Mouse (Mus musculus) frontal cortex, postnatal 10 days (tissue): ENCODE data around the gene Pus1.
"Not testable (repeated sequence)": the region's sequence is repeated elsewhere in the genome, so short reads cannot be mapped to it uniquely, and the experiment has no call there.

ENCODE experiments used
- DNase-seq, 2 experiments: peaks; one replicate each; pipeline ENCODE4 v3.0.0; 2022; ENCODE audit warnings: low spot score in 2 of 2, mixed read lengths in 1 of 2

The Pus1 gene

DNA sequence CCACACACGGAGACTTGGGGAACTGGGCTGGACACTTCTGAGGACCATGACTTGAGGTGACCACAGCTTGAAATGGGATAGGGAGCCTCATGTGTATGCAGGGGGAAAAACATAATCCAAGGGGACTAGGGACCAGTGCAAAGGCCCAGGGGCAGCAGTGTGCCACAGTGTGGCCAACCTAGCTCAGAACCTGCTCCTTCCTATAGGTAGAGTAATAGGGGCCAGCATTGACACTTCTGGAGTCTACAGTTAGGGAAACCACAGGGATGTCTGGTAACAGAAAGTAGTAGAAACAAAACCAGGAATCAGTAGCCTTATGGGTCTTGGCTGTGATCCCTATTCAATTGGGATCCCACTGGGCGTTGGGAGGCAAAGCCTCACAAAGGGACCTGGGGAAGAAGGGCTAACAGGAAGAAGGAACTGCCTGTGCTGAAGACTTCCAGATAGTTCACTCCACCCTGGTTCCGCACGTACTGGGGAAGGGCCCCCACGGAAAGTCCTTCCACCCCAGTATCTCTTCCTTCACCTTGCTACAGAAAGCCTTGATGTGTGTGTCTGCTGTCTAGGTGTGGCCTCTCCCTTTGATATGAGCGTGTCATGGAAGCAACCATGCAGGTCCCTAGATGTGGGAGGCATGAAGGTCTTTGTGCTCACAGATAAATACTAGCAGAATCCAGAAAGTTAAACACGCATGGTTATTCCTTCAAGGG lies 1.2 kb upstream of the Pus1 start:
- DNase-seq, result no peak

DNA sequence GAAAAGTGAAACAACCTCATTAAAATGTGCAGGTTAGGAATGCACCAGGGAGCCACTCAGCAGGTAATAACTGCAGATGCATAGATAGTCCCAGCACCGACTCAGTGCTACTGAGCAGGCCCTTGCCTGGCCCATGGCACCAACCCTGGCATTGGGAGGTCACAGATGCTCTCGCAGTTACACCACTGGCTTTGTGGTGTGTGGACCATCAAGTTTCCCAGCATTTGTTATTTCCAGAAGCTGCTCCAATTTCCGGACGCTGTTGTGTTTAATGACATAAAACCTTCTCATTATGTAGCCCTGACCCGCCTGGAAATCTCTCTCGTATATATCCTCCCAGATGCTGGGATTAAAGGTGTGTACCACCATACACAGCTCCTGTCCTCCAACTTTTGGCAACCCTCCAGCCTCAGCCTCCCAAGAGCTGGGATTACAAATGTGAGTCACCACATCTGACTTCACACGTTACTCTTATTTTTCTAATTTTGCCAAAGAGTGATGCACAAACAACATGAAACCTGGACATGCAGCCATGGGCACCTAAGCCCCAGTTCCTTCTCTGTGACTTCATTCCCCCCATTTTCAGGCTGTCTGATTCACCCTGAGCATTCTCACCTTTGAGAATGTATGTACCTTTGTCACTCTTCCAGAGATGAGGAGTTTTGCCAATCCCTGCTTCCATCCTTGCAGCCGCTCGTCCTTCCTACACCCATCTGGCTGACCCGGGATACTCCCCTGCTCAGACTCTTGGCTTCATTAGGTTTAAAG lies 486 bp upstream of the Pus1 start:
- no peak for DNase-seq

DNA sequence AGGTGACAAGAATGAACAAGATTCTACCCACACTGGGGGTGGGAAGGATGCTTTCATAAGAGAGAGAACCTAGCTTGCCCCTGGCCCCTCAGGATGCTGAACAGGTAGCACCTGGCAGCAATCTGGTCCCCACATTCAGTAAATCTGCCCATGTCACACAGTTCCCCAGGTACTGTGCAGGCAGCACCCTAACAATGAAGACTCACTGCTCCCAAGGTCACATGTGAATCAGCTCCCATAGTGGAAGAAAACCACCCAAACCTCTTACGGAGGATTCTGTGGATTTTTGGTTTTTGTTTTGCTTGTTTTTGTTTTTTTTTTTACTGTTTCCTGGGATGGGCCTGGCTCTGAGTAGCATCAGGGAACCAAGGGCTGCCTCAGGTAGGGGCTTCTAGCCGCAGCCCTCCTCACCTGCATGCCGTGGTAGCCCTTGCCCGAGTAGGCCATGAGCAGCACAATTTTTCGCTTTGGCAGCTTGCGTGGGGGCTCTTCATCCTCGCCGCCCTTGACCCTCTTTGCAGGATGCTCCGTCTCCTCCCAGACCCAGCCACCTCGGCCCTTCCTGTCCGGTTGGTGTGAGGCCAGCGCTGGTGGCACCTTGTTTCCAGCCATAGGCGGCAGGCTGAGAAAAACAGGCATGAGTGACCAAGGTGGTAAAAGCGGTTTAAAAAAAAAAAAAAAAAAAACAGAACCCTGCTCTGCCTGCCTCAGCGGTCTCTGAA lies 1.0 kb downstream of the Pus1 start:
- DNase-seq, result no peak

DNA sequence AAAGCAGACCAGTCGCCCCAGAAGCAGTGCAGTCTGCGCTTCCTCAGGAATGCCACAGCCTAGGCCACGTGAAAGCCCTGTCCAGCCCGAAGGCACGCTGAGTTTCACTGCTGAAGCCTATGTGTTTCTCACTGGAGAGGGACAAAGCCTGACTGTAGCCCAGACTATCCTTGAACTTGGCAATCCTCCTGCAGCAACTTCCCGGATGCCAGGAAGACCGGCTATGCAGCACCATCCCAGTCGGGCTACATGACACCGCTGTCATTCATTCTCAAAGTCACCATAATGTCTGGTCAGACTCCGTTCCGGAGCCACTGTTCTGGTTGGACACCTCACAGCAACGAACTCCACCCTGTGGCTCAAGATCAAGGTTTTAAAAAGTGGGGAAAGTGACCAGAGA lies 2.2 kb downstream of the Pus1 start:
- no peak for DNase-seq

DNA sequence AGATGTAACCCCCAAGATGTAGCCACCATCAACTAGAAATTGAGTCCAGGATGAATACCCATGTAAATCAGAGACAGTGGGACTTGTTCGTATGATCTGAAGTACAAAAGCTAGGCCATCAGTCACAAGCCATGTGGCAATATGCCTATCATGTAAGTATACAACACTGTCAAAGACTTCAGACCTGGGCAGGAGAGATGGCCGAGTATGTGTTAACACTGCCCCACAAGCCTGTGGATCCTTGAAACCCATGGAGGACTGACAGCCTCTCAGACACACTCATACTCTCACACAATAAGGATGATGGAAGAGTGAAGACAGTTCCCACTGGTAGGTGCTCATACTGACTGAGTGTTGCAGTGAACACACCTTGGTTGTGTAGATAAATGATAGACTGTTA lies 4.3 kb downstream of the Pus1 start:
- no peak for DNase-seq

DNA sequence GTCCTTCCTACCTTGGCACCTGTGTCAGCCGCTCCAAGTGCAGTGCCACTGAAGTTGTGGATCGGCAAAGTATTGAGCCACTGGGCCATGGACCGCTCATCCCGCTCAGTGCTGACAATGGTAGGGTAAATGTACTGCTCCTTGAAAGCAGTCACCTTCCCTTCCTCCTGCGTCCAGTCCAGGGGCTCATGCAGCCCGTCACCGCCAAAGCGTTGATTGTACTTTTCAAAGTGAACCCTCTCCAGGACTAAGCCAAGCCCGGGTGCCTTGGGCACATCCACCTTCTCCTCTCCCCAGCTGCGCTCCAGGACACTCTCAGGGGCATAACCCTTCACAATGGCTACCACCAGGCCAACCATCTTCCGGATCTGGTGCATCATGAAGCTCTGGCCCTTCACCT lies 5.9 kb downstream of the Pus1 start:
- no peak for DNase-seq

DNA sequence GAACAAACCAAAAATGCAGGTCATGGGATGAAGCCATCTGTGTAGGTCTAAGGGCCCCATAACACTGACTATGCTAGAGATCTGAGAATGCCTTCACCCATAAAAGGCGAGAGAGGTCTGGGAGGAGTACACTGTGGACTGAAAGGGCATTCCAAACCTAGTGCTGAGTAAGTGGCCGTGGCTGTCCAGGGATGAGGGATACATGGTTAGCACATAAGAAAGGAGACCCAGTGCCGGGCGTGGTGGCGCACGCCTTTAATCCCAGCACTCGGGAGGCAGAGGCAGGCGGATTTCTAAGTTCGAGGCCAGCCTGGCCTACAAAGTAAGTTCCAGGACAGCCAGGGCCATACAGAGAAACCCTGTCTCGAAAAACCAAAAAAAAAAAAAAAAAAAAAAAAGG lies 7.5 kb downstream of the Pus1 start:
- not testable (repeated sequence) for DNase-seq

DNA sequence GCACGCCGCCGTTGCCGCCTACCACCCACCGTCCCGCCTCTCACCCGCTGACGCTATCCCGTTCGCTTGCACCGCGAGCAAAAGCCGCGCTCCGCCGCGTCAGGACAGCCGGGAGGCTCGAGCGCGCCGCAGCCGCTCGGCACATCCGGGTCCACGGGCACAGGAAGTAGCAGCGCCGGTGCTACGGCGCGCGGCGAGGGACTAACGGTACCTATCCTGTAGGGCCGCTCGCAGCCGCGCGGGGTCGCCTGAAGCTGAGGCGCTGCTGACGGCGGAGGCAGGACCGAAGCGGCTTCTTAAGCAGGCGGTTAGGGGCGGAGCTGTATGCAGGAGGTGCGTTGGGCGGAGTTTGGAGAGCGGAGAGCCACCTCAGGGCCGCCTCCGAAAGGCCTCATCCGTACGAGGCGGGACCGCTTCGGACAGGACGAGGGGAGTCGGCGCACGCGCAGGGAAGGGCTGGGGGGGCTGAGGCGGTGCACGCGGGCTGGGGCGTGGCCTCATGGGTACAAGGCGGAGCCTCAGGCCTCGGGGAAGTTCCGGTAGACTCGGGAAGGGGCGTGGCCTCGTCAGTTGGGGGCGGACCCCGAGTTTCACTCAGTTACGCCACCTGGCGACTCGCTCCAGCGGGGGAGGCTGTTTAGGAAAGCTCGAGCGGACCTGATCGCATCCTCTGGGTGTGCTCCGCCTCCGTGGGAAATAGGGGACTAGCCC lies 9.9 kb downstream of the Pus1 start, which contains the start of gene Ep400:
Gene Ep400, minus strand, starts transcription at position 270 of the 711 bp plus-strand sequence.
- DNase-seq, result peak; percentile 99 to 100

DNA sequence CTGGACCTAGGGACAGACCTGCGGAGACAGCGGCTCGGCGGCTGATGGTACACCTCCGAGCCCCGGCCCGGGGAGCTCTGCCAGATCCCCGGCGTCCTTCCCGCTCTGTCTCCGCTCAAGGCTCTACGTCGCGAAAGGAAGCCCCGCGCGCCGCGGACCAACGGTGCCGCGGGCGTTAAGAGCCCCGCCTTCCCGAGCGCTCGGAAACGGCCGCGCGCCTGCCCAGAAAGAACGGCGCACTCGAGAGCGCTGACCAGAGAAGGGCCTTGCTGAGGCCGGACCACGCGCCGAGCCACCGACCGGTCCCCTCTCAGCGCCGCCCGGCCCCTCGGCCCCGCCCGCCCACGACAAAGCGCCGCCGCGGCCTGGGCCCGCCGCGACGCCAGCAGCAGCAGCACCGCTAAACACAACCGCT lies 10.4 kb downstream of the Pus1 start:
- DNase-seq, result peak in 1 of 2 experiments; percentile 58

DNA sequence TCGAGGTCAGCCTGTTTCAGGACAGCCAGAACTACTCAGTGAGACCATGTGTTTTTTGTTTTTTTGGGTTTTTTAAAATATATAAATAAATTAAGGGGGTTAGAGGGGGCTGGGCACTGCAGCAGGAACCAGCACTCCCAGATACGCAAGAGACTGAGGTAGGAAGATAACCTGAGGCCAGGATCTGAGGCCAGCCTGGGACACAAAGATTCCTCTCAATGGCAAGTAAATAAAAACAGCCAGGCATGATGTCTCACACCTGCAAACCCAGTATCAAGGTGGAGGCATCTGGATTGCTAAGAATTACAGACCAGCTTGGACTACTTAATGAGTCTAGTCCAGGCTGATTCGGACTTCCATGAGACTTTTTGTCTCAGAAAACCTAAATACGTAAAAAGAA lies 11.2 kb downstream of the Pus1 start:
- no peak for DNase-seq

DNA sequence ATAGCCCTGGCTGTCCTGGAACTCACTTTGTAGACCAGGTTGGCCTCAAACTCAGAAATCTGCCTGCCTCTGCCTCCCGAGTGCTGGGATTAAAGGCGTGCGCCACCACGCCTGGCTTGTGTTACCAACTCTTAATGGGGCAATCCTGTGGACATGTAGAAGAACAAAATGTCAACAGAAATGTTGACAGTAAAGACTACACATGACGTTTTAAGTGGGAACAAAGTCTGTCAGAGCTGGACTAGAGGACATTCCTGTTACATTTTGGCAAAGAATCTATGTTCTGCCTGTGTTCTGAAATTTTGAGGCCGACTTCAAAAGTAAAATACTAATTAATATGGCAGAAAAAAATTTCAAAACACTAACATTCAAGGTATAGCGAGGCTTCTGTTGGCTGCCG lies 16.6 kb downstream of the Pus1 start:
- DNase-seq, result no peak

DNA sequence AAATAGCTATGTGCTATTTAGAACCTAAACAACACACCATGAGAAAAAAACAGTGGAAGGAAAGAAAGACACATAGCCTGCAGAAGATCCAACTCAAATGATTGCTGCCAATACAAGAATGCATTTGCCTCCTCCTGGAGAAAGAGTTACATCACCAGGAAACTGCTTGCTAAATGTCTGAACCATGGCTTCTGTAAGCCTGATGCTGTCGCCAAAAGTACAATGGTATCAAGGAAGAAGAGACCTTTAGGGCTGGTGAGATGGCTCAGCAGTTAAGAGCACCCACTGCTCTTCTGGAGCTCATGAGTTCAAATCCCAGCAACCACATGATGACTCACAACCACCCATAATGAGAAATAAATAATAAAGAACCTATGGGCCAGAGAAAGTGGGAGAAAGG lies 35.4 kb downstream of the Pus1 start:
- no peak for DNase-seq

DNA sequence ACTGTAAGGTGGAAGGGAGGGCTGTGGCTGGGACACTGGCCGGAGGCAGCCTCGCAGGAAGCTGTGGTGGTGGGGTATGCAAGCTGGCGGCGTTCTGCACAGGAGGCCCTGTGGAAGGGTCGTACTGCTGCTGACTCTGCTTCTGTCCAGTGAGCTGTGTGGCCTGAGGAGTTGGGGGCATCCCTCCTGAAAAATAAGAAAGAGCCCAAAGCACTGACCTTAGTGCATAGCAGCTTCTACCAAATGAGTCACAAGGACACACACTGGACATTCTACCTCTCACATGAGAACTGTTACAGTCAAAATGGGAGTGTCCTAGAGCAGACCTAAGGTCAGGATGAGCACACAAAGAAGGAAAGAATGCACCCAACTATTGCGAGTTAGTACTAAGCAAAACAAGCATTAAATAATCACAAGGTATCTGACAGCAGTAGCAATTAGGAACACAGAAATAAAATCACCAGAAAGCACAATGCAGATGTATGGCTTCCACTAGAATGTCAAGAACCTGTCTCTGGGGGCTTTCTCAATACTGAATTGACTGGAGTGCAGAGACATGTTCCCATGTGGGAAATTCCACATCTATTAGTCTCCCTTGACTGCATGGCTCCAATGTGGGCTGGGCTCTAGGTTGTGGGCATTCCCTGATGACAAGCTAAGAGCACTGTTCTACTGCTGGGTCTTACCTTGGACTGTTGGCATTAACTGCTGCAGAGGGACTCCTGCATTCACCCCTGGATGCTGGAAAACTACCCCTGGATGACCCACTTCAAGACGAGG lies 40.8 kb downstream of the Pus1 start:
- no peak for DNase-seq

DNA sequence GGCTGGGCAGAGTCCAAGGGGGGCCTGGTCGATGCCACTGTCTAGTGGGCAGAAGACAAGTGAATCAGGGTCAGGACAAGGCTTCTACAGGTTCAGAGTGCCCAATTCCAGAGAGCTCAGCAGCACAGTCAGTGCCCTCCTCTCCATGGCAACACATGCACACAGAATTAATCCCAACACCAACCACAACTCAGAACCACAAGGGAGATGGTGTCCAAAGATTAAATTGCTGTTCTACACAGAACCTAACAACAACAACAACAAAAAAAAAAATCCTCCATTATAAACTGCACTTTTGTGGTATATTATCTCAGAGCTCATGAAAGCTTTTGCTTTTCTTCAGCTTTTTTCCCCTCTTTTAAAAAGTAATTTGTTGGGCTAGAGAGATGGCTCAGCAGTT lies 44.9 kb downstream of the Pus1 start:
- no peak for DNase-seq

DNA sequence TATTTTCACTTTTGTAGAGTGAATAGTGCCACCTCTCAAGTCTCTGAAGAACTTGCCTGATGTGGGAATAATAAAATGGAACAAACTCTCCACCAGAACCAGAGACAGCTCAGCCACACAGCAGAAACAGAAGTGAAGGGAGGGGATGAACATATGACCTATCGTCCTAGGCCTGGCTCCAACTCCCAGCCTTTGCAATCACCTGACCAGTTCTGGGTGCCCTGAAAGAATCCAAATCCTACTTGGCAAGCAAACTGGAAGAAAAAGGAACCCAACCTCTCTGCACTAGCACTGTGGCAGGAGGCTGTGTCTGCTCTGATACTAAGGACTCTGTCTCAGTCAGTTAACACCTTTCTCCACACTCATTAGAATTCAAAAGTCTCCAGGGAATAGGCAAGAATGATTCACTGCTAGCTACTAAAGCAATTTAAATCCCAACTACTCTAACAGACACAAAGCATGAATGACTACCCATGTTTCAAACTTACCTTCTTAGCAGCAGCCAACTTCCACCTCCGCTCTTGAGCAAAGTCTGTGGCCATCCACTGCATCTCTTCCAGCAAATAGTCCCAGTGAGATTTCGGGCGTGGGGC lies 47.1 kb downstream of the Pus1 start:
- no peak for DNase-seq

DNA sequence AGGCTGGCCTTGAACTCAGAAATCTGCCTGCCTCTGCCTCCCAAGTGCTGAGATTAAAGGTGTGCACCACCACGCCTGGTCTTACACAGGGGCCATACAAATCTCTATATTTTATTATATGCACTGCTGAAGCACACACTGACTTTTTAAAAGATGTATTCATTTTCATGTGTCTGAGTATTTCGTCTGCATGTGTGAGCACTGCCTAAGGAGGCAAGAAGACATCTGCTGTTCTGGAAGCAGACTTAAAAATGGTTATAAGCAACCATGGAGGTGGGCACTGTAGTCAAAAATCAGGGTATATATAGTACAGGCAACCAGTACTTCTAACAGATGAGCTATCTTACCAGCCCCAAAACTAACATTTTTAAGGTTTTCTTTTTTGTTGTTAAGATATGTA lies 49.2 kb downstream of the Pus1 start:
- no peak for DNase-seq

DNA sequence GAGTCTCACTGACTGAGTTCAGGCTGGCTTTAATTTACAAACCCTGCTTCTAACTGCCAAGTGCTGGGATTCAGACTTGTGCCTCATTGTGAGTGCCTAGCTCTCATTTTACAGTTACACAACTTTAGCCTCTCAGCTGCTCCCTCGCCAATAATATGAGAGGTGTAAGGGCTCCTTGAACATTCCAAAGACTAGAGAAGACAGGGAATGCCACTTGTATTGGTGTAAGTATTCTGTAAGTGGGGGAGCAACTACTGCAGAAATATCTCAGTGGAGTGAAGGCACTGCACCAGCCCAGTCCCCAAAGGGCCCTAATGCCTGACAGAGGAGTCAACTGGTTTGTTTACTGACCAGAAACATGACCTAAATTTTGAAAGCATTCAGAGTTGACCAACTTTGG lies 52.6 kb downstream of the Pus1 start:
- no peak for DNase-seq
